Mouse (Mus musculus): ENCODE results near the gene Gpat2. TPM values are rescaled to one million over a fixed set of nuclear protein-coding genes. Genes with fewer than 3 reads are reported as not detected.
A peak's percentile ranks its signal among the peaks of the same experiment; 100 is the strongest.

Gene Gpat2
- polyA plus RNA-seq, 1 experiment from 2014 or later: 0.31 TPM

- peaks cover 36% of the 10 kb centered on the region for H3K27me3 ChIP-seq
These were observed 24.7 kb downstream of the Gpat2 start for GRCm38 (mm10) chr2:127449691-127450090.

GRCm38 (mm10) chr2:127451748-127452147, 26.7 kb downstream of the Gpat2 start:
- ATAC-seq (ENCODE audit: low read depth): no peak
- Histone ChIP-seq H3K4me1 (replicated peaks) (no peaks in the 10 kb centered on the region), H3K27me3 (peaks cover 33% of the 10 kb centered on the region), H3K4me3 (no peak overlapping the region), H3K27ac (replicated peaks) (no peak overlapping the region), H3K9ac (no peak overlapping the region), H3K36me3 (no peaks in the 10 kb centered on the region), H3K9me3 (no peaks in the 10 kb centered on the region), H3K4me2 (no peak overlapping the region)
- WGBS: 51% methylated on average over 6 of the region's 6 CpGs

More at GRCm38 (mm10) chr2:127449691-127450090, 24.7 kb downstream of the Gpat2 start:
- H3K36me3 ChIP-seq: no peaks in the 10 kb centered on the region
- ATAC-seq (ENCODE audit: low read depth): no peak
- WGBS: 48% methylated on average over 7 of the region's 7 CpGs
- no peaks in the 10 kb centered on the region for H3K9me3 ChIP-seq
- H3K27ac ChIP-seq (replicated peaks): no peak overlapping the region
- H3K4me1 ChIP-seq (replicated peaks): peaks cover 2% of the 10 kb centered on the region; the same call in 1 of the 2 replicates
- H3K9ac ChIP-seq: no peak overlapping the region
- no peak overlapping the region for H3K4me2 ChIP-seq
- no peak overlapping the region for H3K4me3 ChIP-seq

DNA sequence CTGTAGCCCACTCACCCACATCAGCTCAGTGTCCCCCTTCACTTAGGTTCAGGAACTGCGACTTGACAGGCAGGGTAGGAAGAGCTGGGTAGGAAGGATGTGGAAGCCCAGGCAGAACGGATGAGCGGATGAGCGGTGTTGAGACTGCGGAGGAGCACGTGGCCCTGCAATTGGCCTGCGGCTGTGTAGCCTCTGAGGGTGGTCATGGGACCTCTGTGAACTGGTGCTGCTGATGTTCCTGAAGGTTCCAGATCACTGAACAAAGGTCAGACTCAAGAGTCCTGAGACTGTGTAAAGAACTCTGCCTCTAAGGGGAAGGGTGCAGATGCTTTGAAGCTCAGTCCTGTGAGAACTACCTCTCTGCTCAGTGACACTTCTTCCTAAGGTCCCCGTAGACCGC, 28.1 kb downstream of the Gpat2 start:
- Histone ChIP-seq H3K4me2 (no peak overlapping the region), H3K27me3 (peaks cover 31% of the 10 kb centered on the region), H3K27ac (replicated peaks) (no peak overlapping the region), H3K36me3 (no peaks in the 10 kb centered on the region), H3K4me3 (no peak overlapping the region), H3K9me3 (no peaks in the 10 kb centered on the region), H3K4me1 (replicated peaks) (no peaks in the 10 kb centered on the region), H3K9ac (no peak overlapping the region)
- 80% methylated on average over 9 of the region's 9 CpGs for WGBS
- ATAC-seq (ENCODE audit: low read depth): no peak; the same call in 1 of the 2 replicates

DNA sequence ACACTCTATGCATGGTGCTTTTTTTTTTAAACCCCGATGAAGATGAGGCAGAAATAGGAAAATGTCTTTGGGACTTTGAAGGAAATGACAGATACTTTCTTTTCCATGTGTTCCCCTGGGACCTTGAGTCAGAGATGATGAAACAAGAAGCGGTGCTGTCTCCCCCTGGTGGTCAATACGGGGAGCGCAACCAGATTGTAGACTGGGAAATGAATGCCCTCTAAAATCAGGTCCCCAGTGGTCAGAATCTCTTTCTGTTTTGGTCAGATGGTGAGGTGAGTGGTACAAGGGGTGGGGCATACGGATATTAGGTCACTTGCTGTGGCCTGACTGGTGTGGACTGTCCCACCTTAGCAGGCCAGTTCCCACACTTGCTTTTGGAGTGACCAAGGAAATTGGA, 28.8 kb downstream of the Gpat2 start:
- Histone ChIP-seq H3K4me1 (replicated peaks) (no peaks in the 10 kb centered on the region), H3K27ac (replicated peaks) (no peak overlapping the region), H3K9me3 (no peaks in the 10 kb centered on the region), H3K36me3 (no peaks in the 10 kb centered on the region), H3K27me3 (peaks cover 31% of the 10 kb centered on the region), H3K4me2 (no peak overlapping the region), H3K9ac (no peak overlapping the region), H3K4me3 (no peak overlapping the region)
- ATAC-seq (ENCODE audit: low read depth): no peak; the same call in 1 of the 2 replicates
- 3% methylated on average over 5 of the region's 5 CpGs for WGBS

DNA sequence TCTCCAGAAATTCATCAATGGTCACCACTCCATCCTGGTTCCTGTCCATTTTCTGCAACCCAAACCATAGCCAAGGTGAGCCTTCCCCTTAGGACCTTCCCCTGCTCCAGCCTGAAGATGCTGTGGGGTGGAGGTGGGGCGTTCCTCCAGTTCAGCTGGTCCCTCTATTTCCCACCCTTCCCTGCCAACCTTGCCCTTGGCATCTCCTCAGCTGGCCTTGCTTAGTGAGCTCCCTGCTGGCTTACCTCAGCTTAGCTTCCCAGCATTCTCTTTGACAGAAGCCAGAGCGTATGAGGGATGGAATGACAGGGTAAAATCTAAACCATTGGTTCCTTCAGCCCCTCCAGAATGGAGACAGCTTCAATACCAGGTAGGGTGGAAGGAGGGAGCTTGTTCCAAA, 34.3 kb downstream of the Gpat2 start:
- Histone ChIP-seq H3K4me3 (no peak overlapping the region), H3K4me2 (no peak overlapping the region), H3K9me3 (no peaks in the 10 kb centered on the region), H3K27me3 (peaks cover 5% of the 10 kb centered on the region; the same call in 1 of the 2 replicates), H3K27ac (replicated peaks) (no peak overlapping the region), H3K9ac (no peak overlapping the region), H3K4me1 (replicated peaks) (no peaks in the 10 kb centered on the region), H3K36me3 (no peaks in the 10 kb centered on the region)
- ATAC-seq (ENCODE audit: low read depth): no peak
- WGBS: 82% methylated on average over 2 of the region's 2 CpGs

GRCm38 (mm10) chr2:127461351-127461750, 36.4 kb downstream of the Gpat2 start:
- no peak overlapping the region for H3K4me3 ChIP-seq
- no peaks in the 10 kb centered on the region for H3K4me1 ChIP-seq (replicated peaks)
- no peak overlapping the region for H3K9ac ChIP-seq
- WGBS: 55% methylated on average over 9 of the region's 9 CpGs
- no peaks in the 10 kb centered on the region for H3K9me3 ChIP-seq
- H3K4me2 ChIP-seq: no peak overlapping the region
- H3K27me3 ChIP-seq: no peaks in the 10 kb centered on the region
- no peak for ATAC-seq (ENCODE audit: low read depth)
- H3K36me3 ChIP-seq: no peaks in the 10 kb centered on the region
- no peak overlapping the region for H3K27ac ChIP-seq (replicated peaks)

- Histone ChIP-seq H3K4me3 (no peak overlapping the region), H3K27me3 (no peaks in the 10 kb centered on the region), H3K9ac (no peak overlapping the region), H3K36me3 (no peaks in the 10 kb centered on the region), H3K27ac (replicated peaks) (no peak overlapping the region), H3K9me3 (no peaks in the 10 kb centered on the region), H3K4me1 (replicated peaks) (no peaks in the 10 kb centered on the region), H3K4me2 (no peak overlapping the region)
- ATAC-seq (ENCODE audit: low read depth): peak; percentile 91; the same call in 1 of the 2 replicates
- WGBS: 14% methylated on average over 8 of the region's 8 CpGs
These were observed 37.3 kb downstream of the Gpat2 start for GRCm38 (mm10) chr2:127462314-127462713.

GRCm38 (mm10) chr2:127470183-127470582, 45.2 kb downstream of the Gpat2 start:
- Histone ChIP-seq H3K9ac (no peak overlapping the region), H3K9me3 (no peaks in the 10 kb centered on the region), H3K4me3 (no peak overlapping the region), H3K27ac (replicated peaks) (no peak overlapping the region), H3K4me1 (replicated peaks) (no peaks in the 10 kb centered on the region), H3K27me3 (no peaks in the 10 kb centered on the region), H3K36me3 (no peaks in the 10 kb centered on the region), H3K4me2 (no peak overlapping the region)
- 83% methylated on average over 5 of the region's 5 CpGs for WGBS
- no peak for ATAC-seq (ENCODE audit: low read depth)

GRCm38 (mm10) chr2:127470661-127471060, 45.7 kb downstream of the Gpat2 start:
- no peak overlapping the region for H3K4me2 ChIP-seq
- no peak overlapping the region for H3K4me3 ChIP-seq
- no peak overlapping the region for H3K27ac ChIP-seq (replicated peaks)
- no peaks in the 10 kb centered on the region for H3K27me3 ChIP-seq
- H3K4me1 ChIP-seq (replicated peaks): no peaks in the 10 kb centered on the region
- H3K9me3 ChIP-seq: no peaks in the 10 kb centered on the region
- 88% methylated on average over 10 of the region's 10 CpGs for WGBS
- no peak overlapping the region for H3K9ac ChIP-seq
- no peak for ATAC-seq (ENCODE audit: low read depth)
- H3K36me3 ChIP-seq: no peaks in the 10 kb centered on the region

- no peak overlapping the region for H3K4me3 ChIP-seq
- 87% methylated on average over 8 of the region's 8 CpGs for WGBS
- H3K27me3 ChIP-seq: no peaks in the 10 kb centered on the region
- no peak overlapping the region for H3K27ac ChIP-seq (replicated peaks)
- no peaks in the 10 kb centered on the region for H3K4me1 ChIP-seq (replicated peaks)
- H3K9me3 ChIP-seq: no peaks in the 10 kb centered on the region
- H3K9ac ChIP-seq: no peak overlapping the region
- H3K4me2 ChIP-seq: no peak overlapping the region
- no peak for ATAC-seq (ENCODE audit: low read depth)
- no peaks in the 10 kb centered on the region for H3K36me3 ChIP-seq
These were observed 46.3 kb downstream of the Gpat2 start for GRCm38 (mm10) chr2:127471281-127471680.

DNA sequence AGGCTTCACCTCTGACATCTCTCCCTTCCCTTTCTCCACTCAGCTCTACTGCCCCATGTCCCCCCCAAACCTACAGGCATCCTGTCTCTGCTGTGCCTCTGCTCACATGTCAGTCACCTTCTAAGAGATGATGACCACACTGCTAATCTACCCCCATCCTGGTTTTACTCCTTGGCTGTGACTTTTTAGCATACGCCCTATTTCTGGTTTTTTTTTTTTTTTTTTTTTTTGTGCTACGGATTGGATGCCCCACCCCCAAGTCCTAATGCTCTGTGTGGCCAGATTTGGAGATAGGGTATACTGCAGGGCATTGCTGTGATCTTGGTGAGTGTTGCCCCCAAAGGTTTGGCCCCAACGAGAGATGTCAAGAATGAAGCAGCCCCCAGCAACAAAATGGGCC, 47.3 kb downstream of the Gpat2 start:
- Histone ChIP-seq H3K27ac (replicated peaks) (no peak overlapping the region), H3K9ac (no peak overlapping the region), H3K27me3 (no peaks in the 10 kb centered on the region), H3K4me3 (no peak overlapping the region), H3K4me1 (replicated peaks) (no peaks in the 10 kb centered on the region), H3K36me3 (no peaks in the 10 kb centered on the region), H3K4me2 (no peak overlapping the region), H3K9me3 (no peaks in the 10 kb centered on the region)
- 72% methylated on average over 3 of the region's 3 CpGs for WGBS
- ATAC-seq (ENCODE audit: low read depth): no peak

GRCm38 (mm10) chr2:127479210-127479609, 54.2 kb downstream of the Gpat2 start:
- no peak overlapping the region for H3K4me2 ChIP-seq
- no peak overlapping the region for H3K27ac ChIP-seq (replicated peaks)
- no peak for ATAC-seq (ENCODE audit: low read depth)
- no peaks in the 10 kb centered on the region for H3K36me3 ChIP-seq
- 77% methylated on average over 4 of the region's 4 CpGs for WGBS
- no peaks in the 10 kb centered on the region for H3K9me3 ChIP-seq
- peaks cover 59% of the 10 kb centered on the region for H3K27me3 ChIP-seq
- no peak overlapping the region for H3K4me3 ChIP-seq
- peaks cover 28% of the 10 kb centered on the region for H3K4me1 ChIP-seq (replicated peaks)
- H3K9ac ChIP-seq: no peak overlapping the region

DNA sequence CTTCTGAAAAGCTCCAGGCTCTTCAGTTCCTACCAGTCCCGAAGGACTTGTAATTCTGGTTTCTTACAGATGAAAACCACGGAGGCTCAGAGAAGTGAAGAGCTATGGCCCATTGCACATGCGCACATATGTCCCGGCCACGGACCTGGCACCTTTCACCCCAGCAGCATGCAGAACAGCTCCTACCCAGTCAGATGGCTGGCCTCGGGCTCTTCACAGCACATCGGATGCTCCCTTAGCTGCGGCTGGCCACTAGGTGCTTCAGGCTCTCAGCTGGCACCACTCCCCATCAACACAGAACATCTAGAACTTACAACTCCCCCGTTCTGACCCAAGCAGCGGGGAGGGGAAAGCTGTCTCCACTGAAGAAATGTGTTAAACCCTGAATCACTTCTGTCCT, 54.8 kb downstream of the Gpat2 start:
- no peak for ATAC-seq (ENCODE audit: low read depth)
- Histone ChIP-seq H3K4me1 (replicated peaks) (peaks cover 33% of the 10 kb centered on the region), H3K9me3 (no peaks in the 10 kb centered on the region), H3K4me3 (no peak overlapping the region), H3K27me3 (peaks cover 65% of the 10 kb centered on the region), H3K36me3 (no peaks in the 10 kb centered on the region), H3K4me2 (no peak overlapping the region), H3K9ac (no peak overlapping the region), H3K27ac (replicated peaks) (no peak overlapping the region)
- WGBS: 63% methylated on average over 10 of the region's 10 CpGs

All from neural tube, embryonic 13.5 days (tissue).